Mouse (Mus musculus) left cerebral cortex, postnatal 14 days (tissue): ENCODE data around the gene Fcna. TPM values are rescaled to one million over a fixed set of nuclear protein-coding genes. Genes with fewer than 3 reads are reported as not detected.
A peak's percentile ranks its signal among the peaks of the same experiment; 100 is the strongest.

Experiments
- DNase-seq, 2 experiments: peaks; one replicate each; pipeline ENCODE4 v3.0.0; 2021 to 2022; ENCODE audit warnings: low spot score in 2 of 2, mixed read lengths in 1 of 2
- intact Hi-C: fragments of 180-260 bp; cut with DNase I; formaldehyde crosslinking; loops from one replicate; pipeline ENCODE4 v1.15.1; 2025
- total RNA-seq, 2 experiments: library from RNA; stranded (reverse); gene quantifications; 2 replicates each; pipeline ENCODE4 v1.2.3; 2021

Fcna gene
- total RNA-seq, 2 experiments from 2014 or later: 0.72 to 1.1 TPM

GRCm38 (mm10) chr2:25580621-25581101 is 47.2 kb downstream of the Fcna start:
- intact Hi-C loops: no loop called here
- peak in 1 of 2 experiments; percentile 78 for DNase-seq

- peak; percentile 70 to 73 for DNase-seq
Measured at GRCm38 (mm10) chr2:25579737-25580460, 47.9 kb downstream of the Fcna start.

GRCm38 (mm10) chr2:25578796-25579736 is 48.8 kb downstream of the Fcna start:
- no peak for DNase-seq
- intact Hi-C loops: no loop called here

More at GRCm38 (mm10) chr2:25579737-25580460, 47.9 kb downstream of the Fcna start:
- intact Hi-C loops: no loop called here

GRCm38 (mm10) chr2:25577951-25578795 is 49.7 kb downstream of the Fcna start:
- intact Hi-C loops: no loop called here
- DNase-seq: no peak

GRCm38 (mm10) chr2:25576965-25577891 is 50.6 kb downstream of the Fcna start:
- intact Hi-C loops: no loop called here
- no peak for DNase-seq

GRCm38 (mm10) chr2:25576028-25576850 is 51.6 kb downstream of the Fcna start:
- DNase-seq: no peak
- intact Hi-C loops: no loop called here

- no peak for DNase-seq
- intact Hi-C loops: no loop called here
Measured at GRCm38 (mm10) chr2:25575432-25576027, 52.3 kb downstream of the Fcna start.

Other genes starting within 250 kb of the Fcna start
- gene Entpd2, start 232.2 kb downstream of the Fcna start, total RNA-seq: 10 to 100 TPM; 14.7 to 17.5 TPM
- gene Npdc1, start 228.7 kb downstream of the Fcna start, total RNA-seq: 100 to 1,000 TPM; 366 to 370 TPM
- under 1 TPM; 0.26 to 0.27 TPM for gene Fut7, start 204.8 kb downstream of the Fcna start, total RNA-seq
- gene Abca2, start 199.3 kb downstream of the Fcna start, total RNA-seq: 100 to 1,000 TPM; 137 to 152 TPM
- gene Clic3, start 171.2 kb downstream of the Fcna start, total RNA-seq: 1 to 10 TPM in 1 of 2 experiments, under 1 TPM in 1; 0.59 to 1.2 TPM
- 10 to 100 TPM; 64.1 to 66.3 TPM for gene Paxx, start 166.9 kb downstream of the Fcna start, total RNA-seq
- gene Ptgds, start 158.0 kb downstream of the Fcna start, total RNA-seq: 1,000 to 10,000 TPM; 1,462 to 1,765 TPM
- gene Lcn12, start 134.1 kb downstream of the Fcna start, total RNA-seq: not detected
- gene Fbxw5, start 127.3 kb downstream of the Fcna start, total RNA-seq: 100 to 1,000 TPM; 141 to 142 TPM
- gene C8g, start 126.3 kb downstream of the Fcna start, total RNA-seq: 1 to 10 TPM in 1 of 2 experiments, under 1 TPM in 1; 0.59 to 1.6 TPM
- gene Traf2, start 81.1 kb downstream of the Fcna start, total RNA-seq: 1 to 10 TPM; 9.1 to 9.5 TPM
- 100 to 1,000 TPM; 190 to 202 TPM for gene Edf1, start 70.2 kb downstream of the Fcna start, total RNA-seq
- gene Mamdc4, start 53.2 kb downstream of the Fcna start, total RNA-seq: 1 to 10 TPM; 1.8 to 2.1 TPM
- gene Phpt1, start 52.8 kb downstream of the Fcna start, total RNA-seq: 100 to 1,000 TPM in 1 of 2 experiments, 10 to 100 TPM in 1; 93.5 to 105 TPM
- gene Ajm1, start 46.3 kb downstream of the Fcna start, total RNA-seq: 100 to 1,000 TPM; 123 to 129 TPM
- 100 to 1,000 TPM; 117 to 118 TPM for gene Rabl6, start 19.5 kb downstream of the Fcna start, total RNA-seq
- gene Ccdc183, start 10.4 kb downstream of the Fcna start, total RNA-seq: not detected
- gene Tmem141, start 6.0 kb downstream of the Fcna start, total RNA-seq: 10 to 100 TPM; 27.2 to 27.7 TPM
- gene Lcn8, start 25.1 kb upstream of the Fcna start, total RNA-seq: not detected
- not detected for gene Lcn5, start 29.9 kb upstream of the Fcna start, total RNA-seq
- not detected for gene Lcn6, start 48.8 kb upstream of the Fcna start, total RNA-seq
- not detected for gene Lcn10, start 54.7 kb upstream of the Fcna start, total RNA-seq
- gene Obp2a, start 72.0 kb upstream of the Fcna start, total RNA-seq: not detected
- 10 to 100 TPM; 85.8 to 98.2 TPM for gene Bmyc, start 78.7 kb upstream of the Fcna start, total RNA-seq
- not detected for gene Obp2b, start 109.0 kb upstream of the Fcna start, total RNA-seq
- not detected for gene Lcn3, start 137.5 kb upstream of the Fcna start, total RNA-seq
- not detected for gene Lcn11, start 149.0 kb upstream of the Fcna start, total RNA-seq
- gene Gm13539, start 154.2 kb upstream of the Fcna start, total RNA-seq: not detected
- gene Glt6d1, start 187.8 kb upstream of the Fcna start, total RNA-seq: not detected
- gene Lcn9, start 195.1 kb upstream of the Fcna start, total RNA-seq: not detected
- gene Sohlh1, start 219.2 kb upstream of the Fcna start, total RNA-seq: not detected
- 100 to 1,000 TPM; 114 to 120 TPM for gene Kcnt1, start 235.7 kb upstream of the Fcna start, total RNA-seq